8 mouse cellular contexts compared by ENCODE assay signal in genomic region chr3:116512151-116512903, GRCm38 (mm10). TPM values are rescaled to one million over a fixed set of nuclear protein-coding genes. Genes with fewer than 3 reads are reported as not detected.
DNase-seq lines count a peak whose midpoint lies in the region; ATAC-seq and TF ChIP-seq lines count a peak whose summit lies in the region.

No protein-coding gene starts in this region.

- no peak overlapping the region for H3K27ac ChIP-seq in spleen, adult 2 months (ENCODE audit: insufficient read depth, low read length)
- no peak overlapping the region for H3K27ac ChIP-seq in forebrain, embryonic 15.5 days (replicated peaks)
- H3K27ac ChIP-seq in midbrain, embryonic 10.5 days (replicated peaks): peak overlapping the region; percentile 84

- H3K9ac ChIP-seq in forebrain, embryonic 15.5 days (replicated peaks): peak overlapping the region; percentile 61; the same call in 1 of the 2 replicates

- WGBS in spleen, adult 2 months: 47% methylated on average over 12 of the region's 12 CpGs
- 44% methylated on average over 12 of the region's 12 CpGs for WGBS in forebrain, embryonic 15.5 days
- WGBS in midbrain, embryonic 10.5 days: 45% methylated on average over 12 of the region's 12 CpGs

- H3K4me3 ChIP-seq in spleen, adult 2 months (ENCODE audit: extremely low read depth, insufficient read depth, insufficient read length): peak overlapping the region; percentile 78
- H3K4me3 ChIP-seq in forebrain, embryonic 15.5 days: peak overlapping the region; percentile 64
- H3K4me3 ChIP-seq in midbrain, embryonic 10.5 days: peak overlapping the region; percentile 77

- no peak for TF ChIP-seq POLR2A in spleen, adult 2 months (IDR thresholded peaks at IDR 0.05; ENCODE audit: low read depth, low read length)

- peak; percentile 28 for DNase-seq in adrenal gland, postnatal 25 days
- no peak for DNase-seq in adrenal gland, postnatal 14 days
- DNase-seq in spleen, adult 2 months (ENCODE audit: low read depth in 1 of 2, low spot score in 2 of 2): peak; percentile 26 to 36
- DNase-seq in spleen, adult 12 weeks (ENCODE audit: low spot score): no peak
- peak; percentile 53 to 69 for DNase-seq in kidney, postnatal 25 days
- no peak for DNase-seq in midbrain, embryonic 10.5 days (ENCODE audit: low spot score)
- no peak for DNase-seq in adipocyte (ENCODE audit: low spot score)

- no peak; the same call in 1 of the 2 replicates for TF ChIP-seq CTCF in spleen, adult 2 months (IDR thresholded peaks at IDR 0.05; ENCODE audit: extremely low read depth, insufficient read depth, insufficient read length, insufficient replicate concordance)

- H3K27me3 ChIP-seq in spleen, adult 2 months (ENCODE audit: control insufficient read depth, insufficient read depth, low read length): no peaks in the 10 kb centered on the region
- no peaks in the 10 kb centered on the region for H3K27me3 ChIP-seq in forebrain, embryonic 15.5 days
- H3K27me3 ChIP-seq in midbrain, embryonic 10.5 days (ENCODE audit: low read depth, poor library complexity, severe bottlenecking): no peaks in the 10 kb centered on the region

- H3K36me3 ChIP-seq in spleen, adult 2 months (ENCODE audit: control insufficient read depth, insufficient read depth, low read length): no peaks in the 10 kb centered on the region
- H3K36me3 ChIP-seq in forebrain, embryonic 15.5 days: no peaks in the 10 kb centered on the region
- H3K36me3 ChIP-seq in midbrain, embryonic 10.5 days: 0 out of 2 replicates have a peak, but pooled peaks cover 16% of the 10 kb centered on the region

- peak; percentile 20 for ATAC-seq in forebrain, embryonic 15.5 days (replicated peaks)

- H3K9me3 ChIP-seq in forebrain, embryonic 15.5 days: no peaks in the 10 kb centered on the region
- H3K9me3 ChIP-seq in midbrain, embryonic 10.5 days (replicated peaks): no peaks in the 10 kb centered on the region

- H3K4me1 ChIP-seq in spleen, adult 2 months (ENCODE audit: control insufficient read depth, insufficient read depth, insufficient read length): peaks cover 2% of the 10 kb centered on the region; the same call in 1 of the 2 replicates
- H3K4me1 ChIP-seq in forebrain, embryonic 15.5 days: peaks cover 17% of the 10 kb centered on the region
- H3K4me1 ChIP-seq in midbrain, embryonic 10.5 days: peaks cover 16% of the 10 kb centered on the region

- peak overlapping the region; percentile 73 for H3K4me2 ChIP-seq in forebrain, embryonic 15.5 days (replicated peaks)

RNA-seq across cellular contexts. Expression of gene Dbt, which starts 0.5 kb away (rescaled TPM):
- total RNA-seq in adrenal gland, postnatal 25 days (2021): 71.6 and 76.0 TPM in 2 replicates
- 98.2 and 106 TPM in 2 replicates for total RNA-seq in adrenal gland, postnatal 14 days (2021)
- polyA plus RNA-seq in spleen, adult 2 months (2012; rRNA removed): 2.3 and 2.6 TPM in 2 replicates
- polyA plus RNA-seq in forebrain, embryonic 15.5 days (2015; fragmentation: Nextera tagmentation; extraction: Ambion mirVana): 13.3 and 14.6 TPM in 2 replicates
- polyA plus RNA-seq in midbrain, embryonic 10.5 days (2016; fragmentation: Nextera tagmentation; extraction: Ambion mirVana): 11.4 and 12.4 TPM in 2 replicates

RNA-seq across cellular contexts. Expression of gene Rtca, which starts 4.3 kb away (rescaled TPM):
- total RNA-seq in adrenal gland, postnatal 25 days (2021): 29.5 and 35.1 TPM in 2 replicates
- 34.7 and 35.1 TPM in 2 replicates for total RNA-seq in adrenal gland, postnatal 14 days (2021)
- polyA plus RNA-seq in spleen, adult 2 months (2012; rRNA removed): 17.5 and 25.1 TPM in 2 replicates
- polyA plus RNA-seq in forebrain, embryonic 15.5 days (2015; fragmentation: Nextera tagmentation; extraction: Ambion mirVana): 103 and 107 TPM in 2 replicates
- 122 and 126 TPM in 2 replicates for polyA plus RNA-seq in midbrain, embryonic 10.5 days (2016; fragmentation: Nextera tagmentation; extraction: Ambion mirVana)

RNA-seq across cellular contexts. Expression of gene Lrrc39, which starts 50.4 kb away (rescaled TPM):
- total RNA-seq in adrenal gland, postnatal 25 days (2021): 0.91 and 1.4 TPM in 2 replicates
- total RNA-seq in adrenal gland, postnatal 14 days (2021): 4.9 and 6.8 TPM in 2 replicates
- polyA plus RNA-seq in spleen, adult 2 months (2012; rRNA removed): 0.18 and 0.28 TPM in 2 replicates
- polyA plus RNA-seq in forebrain, embryonic 15.5 days (2015; fragmentation: Nextera tagmentation; extraction: Ambion mirVana): 0.42 and 0.54 TPM in 2 replicates
- 0.56 and 0.63 TPM in 2 replicates for polyA plus RNA-seq in midbrain, embryonic 10.5 days (2016; fragmentation: Nextera tagmentation; extraction: Ambion mirVana)

Comparison
In these comparisons a context has a peak if more than half of its experiments do, and no peak if none do; other contexts are left out.
1. DNase-seq: peak in adrenal gland, postnatal 25 days (single experiment), spleen, adult 2 months (2 of 2) and kidney, postnatal 25 days (2 of 2); none in adrenal gland, postnatal 14 days (single experiment), spleen, adult 12 weeks (single experiment), midbrain, embryonic 10.5 days (single experiment) and adipocyte (single experiment).
2. Peak in every context shown above with its lines, with median percentiles within 50 percentile points of each other: H3K4me3 ChIP-seq.